Mouse (Mus musculus) forebrain, embryonic 11.5 days (tissue): ENCODE results near the gene Farp2. TPM values are rescaled to one million over a fixed set of nuclear protein-coding genes. Genes with fewer than 3 reads are reported as not detected.
"Not testable (repeated sequence)": the region's sequence is repeated elsewhere in the genome, so short reads cannot be mapped to it uniquely, and the experiment has no call there.

ENCODE experiments used
- ATAC-seq: fragments of 200-750 bp; cut with Nextera tagmentation; replicated peaks from 2 replicates; pipeline ENCODE4 v1.8.0; 2017; ENCODE audit warnings: moderate TSS enrichment; ENCODE audit not compliant: low FRiP score
- DNase-seq: peaks from one replicate; pipeline ENCODE4 v3.0.0-alpha.2; 2017; ENCODE audit warnings: low spot score
- H3K27ac ChIP-seq: fragments of 300-500 bp; sonication (generic); 2 replicates; pipeline ENCODE4 v1.5.1; 2014; ENCODE audit warnings: low read depth, low read length
- H3K27me3 ChIP-seq: fragments of 300-500 bp; sonication (generic); 2 replicates; pipeline ENCODE4 v1.6.1; 2014; ENCODE audit warnings: mild to moderate bottlenecking, low read length, mixed read lengths; ENCODE audit not compliant: control insufficient read depth, insufficient read depth
- H3K36me3 ChIP-seq: fragments of 300-500 bp; sonication (generic); 2 replicates; pipeline ENCODE4 v1.6.1; 2014; ENCODE audit warnings: mild to moderate bottlenecking, low read length, moderate library complexity, mixed read lengths; ENCODE audit not compliant: control insufficient read depth, insufficient read depth
- H3K4me1 ChIP-seq: fragments of 300-500 bp; sonication (generic); replicated peaks from 2 replicates; pipeline ENCODE4 v1.6.1; 2014; ENCODE audit warnings: low read length, mixed read lengths; ENCODE audit not compliant: control insufficient read depth, insufficient read depth
- H3K4me2 ChIP-seq: fragments of 300-500 bp; sonication (generic); 2 replicates; pipeline ENCODE4 v1.6.1; 2014; ENCODE audit warnings: low read depth, mild to moderate bottlenecking, low read length, moderate library complexity, mixed read lengths; ENCODE audit not compliant: severe bottlenecking
- H3K4me3 ChIP-seq: fragments of 300-500 bp; sonication (generic); 2 replicates; pipeline ENCODE4 v1.5.1; 2014; ENCODE audit warnings: low read depth, low read length
- H3K9ac ChIP-seq: fragments of 300-500 bp; sonication (generic); 2 replicates; pipeline ENCODE4 v1.6.1; 2014; ENCODE audit warnings: low read length
- H3K9me3 ChIP-seq: fragments of 300-500 bp; sonication (generic); 2 replicates; pipeline ENCODE4 v1.6.1; 2016; ENCODE audit warnings: low read length, mixed read lengths; ENCODE audit not compliant: control insufficient read depth
- WGBS: fragments of 180-500 bp; shearing (Covaris S2); extraction: QIAGEN DNeasy Blood & Tissue Kit; methylation state at CpG from one replicate; pipeline ENCODE4 v1.1.7; 2014; 5-methylcytosine and 5-hydroxymethylcytosine counted together
- polyA plus RNA-seq: library from polyadenylated mRNA; unstranded; fragments of >200 nt; fragmentation: Nextera tagmentation; extraction: Ambion mirVana; gene quantifications from 2 replicates; pipeline ENCODE4 v1.2.1, GENCODE M21; 2014

Farp2 gene
- polyA plus RNA-seq, 1 experiment from 2014 or later, result 4.4 TPM

- H3K9me3 ChIP-seq, result no peaks in the 10 kb centered on the region
- DNase-seq (no peak), ATAC-seq (no peak)
- H3K4me3 ChIP-seq, result no peak overlapping the region
- H3K27ac ChIP-seq, result no peak overlapping the region
- 79% methylated on average over 7 of the region's 7 CpGs for WGBS
- no peak overlapping the region for H3K9ac ChIP-seq
- H3K4me1 ChIP-seq, result no peaks in the 10 kb centered on the region
- H3K27me3 ChIP-seq, result no peaks in the 10 kb centered on the region
- H3K36me3 ChIP-seq, result no peaks in the 10 kb centered on the region
- no peak overlapping the region for H3K4me2 ChIP-seq
Measured at GRCm38 (mm10) chr1:93656325-93657024, 144.6 kb downstream of the Farp2 start.

- no peaks in the 10 kb centered on the region for H3K9me3 ChIP-seq
- H3K36me3 ChIP-seq, result no peaks in the 10 kb centered on the region
- no peaks in the 10 kb centered on the region for H3K27me3 ChIP-seq
- DNase-seq, result no peak
- 87% methylated on average over 5 of the region's 5 CpGs for WGBS
- no peak overlapping the region for H3K27ac ChIP-seq
- H3K4me3 ChIP-seq, result no peak overlapping the region
- H3K4me1 ChIP-seq, result no peaks in the 10 kb centered on the region
- no peak overlapping the region for H3K9ac ChIP-seq
- H3K4me2 ChIP-seq, result no peak overlapping the region
- no peak for ATAC-seq
Measured at GRCm38 (mm10) chr1:93657025-93657360, 145.1 kb downstream of the Farp2 start.

- not testable (repeated sequence) for H3K4me2 ChIP-seq, H3K36me3 ChIP-seq, H3K9me3 ChIP-seq, ATAC-seq, H3K9ac ChIP-seq, H3K27me3 ChIP-seq, H3K27ac ChIP-seq, H3K4me3 ChIP-seq, DNase-seq, H3K4me1 ChIP-seq
Measured at GRCm38 (mm10) chr1:93658559-93658958, 146.7 kb downstream of the Farp2 start, which contains the start of gene Stk25. Stk25 (minus strand) TSS chr1:93658659.

GRCm38 (mm10) chr1:93667760-93668400 is 156.0 kb downstream of the Farp2 start:
- H3K4me2 ChIP-seq, result no peak overlapping the region
- H3K36me3 ChIP-seq, result no peaks in the 10 kb centered on the region
- 0 out of 2 replicates have a peak, but pooled peaks have one; percentile 26 for ATAC-seq
- no peak overlapping the region for H3K9ac ChIP-seq
- no peaks in the 10 kb centered on the region for H3K9me3 ChIP-seq
- peaks cover 3% of the 10 kb centered on the region; the same call in 1 of the 2 replicates for H3K4me1 ChIP-seq
- no peaks in the 10 kb centered on the region for H3K27me3 ChIP-seq
- no peak for DNase-seq
- WGBS, result 31% methylated on average over 12 of the region's 13 CpGs
- no peak overlapping the region for H3K4me3 ChIP-seq
- no peak overlapping the region for H3K27ac ChIP-seq

GRCm38 (mm10) chr1:93668791-93669548 is 157.1 kb downstream of the Farp2 start:
- Histone ChIP-seq H3K4me3 (peak overlapping the region; percentile 29), H3K9me3 (no peaks in the 10 kb centered on the region), H3K4me1 (peaks cover 3% of the 10 kb centered on the region; the same call in 1 of the 2 replicates), H3K27me3 (no peaks in the 10 kb centered on the region), H3K36me3 (no peaks in the 10 kb centered on the region), H3K9ac (peak overlapping the region; percentile 66), H3K27ac (peak overlapping the region; percentile 41; the same call in 1 of the 2 replicates), H3K4me2 (peak overlapping the region; percentile 58)
- peak; percentile 84 for DNase-seq
- WGBS, result 9% methylated on average over 17 of the region's 17 CpGs
- peak; percentile 89 for ATAC-seq

- H3K4me1 ChIP-seq, result peaks cover 3% of the 10 kb centered on the region; the same call in 1 of the 2 replicates
- ATAC-seq (no peak), DNase-seq (no peak)
- no peaks in the 10 kb centered on the region for H3K9me3 ChIP-seq
- no peak overlapping the region for H3K4me2 ChIP-seq
- H3K36me3 ChIP-seq, result no peaks in the 10 kb centered on the region
- H3K27ac ChIP-seq, result no peak overlapping the region
- no peaks in the 10 kb centered on the region for H3K27me3 ChIP-seq
- no peak overlapping the region for H3K4me3 ChIP-seq
- H3K9ac ChIP-seq, result no peak overlapping the region
Measured at GRCm38 (mm10) chr1:93669941-93670340, 158.1 kb downstream of the Farp2 start.

Other genes with a start within 250 kb of the Farp2 start
- gene Mterf4, start 206.2 kb upstream of the Farp2 start, polyA plus RNA-seq, result 31.0 and 37.8 TPM in 2 replicates
- gene Ppp1r7, start 169.2 kb upstream of the Farp2 start, polyA plus RNA-seq, result 88.4 and 94.6 TPM in 2 replicates
- 28.2 and 30.0 TPM in 2 replicates for gene Pask, start 168.6 kb upstream of the Farp2 start, polyA plus RNA-seq
- gene Ano7, start 138.1 kb upstream of the Farp2 start, polyA plus RNA-seq, result not detected in 2 replicates
- gene Hdlbp, start 33.3 kb upstream of the Farp2 start, polyA plus RNA-seq, result 87.1 and 92.4 TPM in 2 replicates
- gene Stk25, start 146.6 kb downstream of the Farp2 start, polyA plus RNA-seq, result 186 and 206 TPM in 2 replicates
- gene Bok, start 173.6 kb downstream of the Farp2 start, polyA plus RNA-seq, result 44.0 and 48.6 TPM in 2 replicates
- 89.9 and 93.3 TPM in 2 replicates for gene Atg4b, start 239.4 kb downstream of the Farp2 start, polyA plus RNA-seq
- 36.5 and 37.1 TPM in 2 replicates for gene Thap4, start 242.8 kb downstream of the Farp2 start, polyA plus RNA-seq